Mouse (Mus musculus): ENCODE data around the gene Fam168a.

Gene Fam168a

GRCm38 (mm10) chr7:100780192-100780591, 73.8 kb downstream of the Fam168a start:
- DNase-seq (ENCODE audit: low read depth, low spot score) = no peak

- DNase-seq (ENCODE audit: low read depth, low spot score) = peak; percentile 73
Observed at GRCm38 (mm10) chr7:100784650-100785049, 78.2 kb downstream of the Fam168a start.

GRCm38 (mm10) chr7:100785426-100785825, 79.0 kb downstream of the Fam168a start:
- DNase-seq (ENCODE audit: low read depth, low spot score) = peak; percentile 63

- DNase-seq (ENCODE audit: low read depth, low spot score) = no peak
Observed at GRCm38 (mm10) chr7:100786078-100786477, 79.6 kb downstream of the Fam168a start.

GRCm38 (mm10) chr7:100788291-100788690, 81.9 kb downstream of the Fam168a start:
- DNase-seq (ENCODE audit: low read depth, low spot score) = no peak

- DNase-seq (ENCODE audit: low read depth, low spot score) = no peak
Observed at GRCm38 (mm10) chr7:100798810-100799209, 92.4 kb downstream of the Fam168a start.

GRCm38 (mm10) chr7:100805391-100805790, 99.0 kb downstream of the Fam168a start:
- no peak for DNase-seq (ENCODE audit: low read depth, low spot score)

GRCm38 (mm10) chr7:100811912-100812311, 105.5 kb downstream of the Fam168a start:
- DNase-seq (ENCODE audit: low read depth, low spot score) = no peak

GRCm38 (mm10) chr7:100812641-100813040, 106.2 kb downstream of the Fam168a start:
- DNase-seq (ENCODE audit: low read depth, low spot score) = no peak

GRCm38 (mm10) chr7:100815900-100816570, 109.6 kb downstream of the Fam168a start:
- DNase-seq (ENCODE audit: low read depth, low spot score) = peak; percentile 18

GRCm38 (mm10) chr7:100816759-100817441, 110.5 kb downstream of the Fam168a start:
- DNase-seq (ENCODE audit: low read depth, low spot score) = no peak

- DNase-seq (ENCODE audit: low read depth, low spot score) = no peak
Observed at GRCm38 (mm10) chr7:100817442-100817760, 111.0 kb downstream of the Fam168a start.

GRCm38 (mm10) chr7:100818401-100819064, 112.1 kb downstream of the Fam168a start:
- DNase-seq (ENCODE audit: low read depth, low spot score) = no peak

- DNase-seq (ENCODE audit: low read depth, low spot score) = no peak
Observed at GRCm38 (mm10) chr7:100824661-100825060, 118.2 kb downstream of the Fam168a start.

GRCm38 (mm10) chr7:100828549-100828948, 122.1 kb downstream of the Fam168a start:
- no peak for DNase-seq (ENCODE audit: low read depth, low spot score)

GRCm38 (mm10) chr7:100833859-100834258, 127.4 kb downstream of the Fam168a start:
- no peak for DNase-seq (ENCODE audit: low read depth, low spot score)

GRCm38 (mm10) chr7:100835168-100835567, 128.7 kb downstream of the Fam168a start:
- no peak for DNase-seq (ENCODE audit: low read depth, low spot score)

GRCm38 (mm10) chr7:100835711-100836110, 129.3 kb downstream of the Fam168a start:
- DNase-seq (ENCODE audit: low read depth, low spot score) = no peak

- DNase-seq (ENCODE audit: low read depth, low spot score) = no peak
Observed at GRCm38 (mm10) chr7:100836657-100837056, 130.2 kb downstream of the Fam168a start.

- DNase-seq (ENCODE audit: low read depth, low spot score) = no peak
Observed at GRCm38 (mm10) chr7:100837701-100838100, 131.3 kb downstream of the Fam168a start.

- no peak for DNase-seq (ENCODE audit: low read depth, low spot score)
Observed at GRCm38 (mm10) chr7:100839632-100840402, 133.4 kb downstream of the Fam168a start.

- no peak for DNase-seq (ENCODE audit: low read depth, low spot score)
Observed at GRCm38 (mm10) chr7:100840906-100841305, 134.5 kb downstream of the Fam168a start.

Measured in mesoderm, embryonic 11.5 days (tissue).